Mouse (Mus musculus) heart, adult 2 months (tissue): ENCODE measurements around the gene Zfp809. TPM values are rescaled to one million over a fixed set of nuclear protein-coding genes. Genes with fewer than 3 reads are reported as not detected.
A peak's percentile ranks its signal among the peaks of the same experiment; 100 is the strongest.

Experiments used
- DNase-seq, 2 experiments: peaks; one replicate each; pipeline ENCODE4 v3.0.0; 2021
- H3K27ac ChIP-seq: fragments of 200-600 bp; 2 replicates; pipeline ENCODE4 v1.8.1; 2022
- H3K27me3 ChIP-seq: fragments of 200-500 bp; 2 replicates; pipeline ENCODE4 v1.6.1; 2012; ENCODE audit warnings: mild to moderate bottlenecking, low read length, inconsistent platforms, mixed read lengths; ENCODE audit not compliant: control insufficient read depth, insufficient read depth
- H3K36me3 ChIP-seq: fragments of 200-500 bp; 2 replicates; pipeline ENCODE4 v1.6.1; 2012; ENCODE audit warnings: low read length, inconsistent platforms; ENCODE audit not compliant: control insufficient read depth, insufficient read depth
- H3K4me1 ChIP-seq: fragments of 200-500 bp; 2 replicates; pipeline ENCODE4 v1.6.1; 2011; ENCODE audit warnings: low read length; ENCODE audit not compliant: control insufficient read depth, insufficient read depth
- H3K4me3 ChIP-seq: fragments of 200-600 bp; 2 replicates; pipeline ENCODE4 v1.8.1; 2022
- H3K79me2 ChIP-seq: fragments of 200-500 bp; replicated peaks from 2 replicates; pipeline ENCODE4 v1.6.1; 2012; ENCODE audit warnings: mild to moderate bottlenecking, inconsistent platforms, low read length, moderate library complexity, mixed read lengths; ENCODE audit not compliant: control insufficient read depth, insufficient read depth
- H3K9ac ChIP-seq: fragments of 200-500 bp; 2 replicates; pipeline ENCODE4 v1.6.1; 2012; ENCODE audit warnings: low read depth, mild to moderate bottlenecking, control low read depth, inconsistent platforms, low read length, mixed read lengths
- CTCF ChIP-seq: fragments of 200-600 bp; IDR thresholded peaks from 2 replicates; pipeline ENCODE4 v1.8.1; 2022; ENCODE audit warnings: antibody characterized with exemption, mild to moderate bottlenecking, moderate library complexity
- EP300 ChIP-seq: fragments of 200-500 bp; IDR thresholded peaks from 2 replicates; pipeline ENCODE4 v1.6.1; 2011; ENCODE audit warnings: low read depth, low read length, control low read depth; ENCODE audit not compliant: insufficient read depth
- POLR2A ChIP-seq: fragments of 200-500 bp; IDR thresholded peaks from 2 replicates; pipeline ENCODE4 v1.6.1; 2011; ENCODE audit warnings: mild to moderate bottlenecking, low read depth, low read length, control low read depth; ENCODE audit not compliant: insufficient read depth
- WGBS: fragments of 180-500 bp; shearing (Covaris S2); methylation state at CpG from one replicate; pipeline ENCODE4 v1.1.7; 2018; 5-methylcytosine and 5-hydroxymethylcytosine counted together
- intact Hi-C: fragments of 180-260 bp; cut with DNase I; formaldehyde crosslinking; loops from one replicate; pipeline ENCODE4 v1.15.1; 2025
- long read RNA-seq: library from polyadenylated mRNA; stranded (forward); transcript quantifications from one replicate; pipeline ENCODE4 v2.0.0, GENCODE M21; 2021
- polyA plus RNA-seq: library from polyadenylated mRNA; depleted of rRNA; stranded (reverse); fragments of >200 nt; gene quantifications from 2 replicates; pipeline ENCODE4 v1.2.3, GENCODE M21; 2012; rRNA removed
- total RNA-seq, 2 experiments: library from RNA; stranded (reverse); gene quantifications; 2 replicates each; pipeline ENCODE4 v1.2.3; 2021

Gene Zfp809
- total RNA-seq (10 to 100 TPM; 33.6 to 34.2 TPM), polyA plus RNA-seq (14.8 and 26.6 TPM in 2 replicates)
- long read RNA-seq, partial matches to known transcripts = 1 of 9 reads
- long read RNA-seq, other reads (novel, unspliced or antisense) = 3 of 9 reads

DNA sequence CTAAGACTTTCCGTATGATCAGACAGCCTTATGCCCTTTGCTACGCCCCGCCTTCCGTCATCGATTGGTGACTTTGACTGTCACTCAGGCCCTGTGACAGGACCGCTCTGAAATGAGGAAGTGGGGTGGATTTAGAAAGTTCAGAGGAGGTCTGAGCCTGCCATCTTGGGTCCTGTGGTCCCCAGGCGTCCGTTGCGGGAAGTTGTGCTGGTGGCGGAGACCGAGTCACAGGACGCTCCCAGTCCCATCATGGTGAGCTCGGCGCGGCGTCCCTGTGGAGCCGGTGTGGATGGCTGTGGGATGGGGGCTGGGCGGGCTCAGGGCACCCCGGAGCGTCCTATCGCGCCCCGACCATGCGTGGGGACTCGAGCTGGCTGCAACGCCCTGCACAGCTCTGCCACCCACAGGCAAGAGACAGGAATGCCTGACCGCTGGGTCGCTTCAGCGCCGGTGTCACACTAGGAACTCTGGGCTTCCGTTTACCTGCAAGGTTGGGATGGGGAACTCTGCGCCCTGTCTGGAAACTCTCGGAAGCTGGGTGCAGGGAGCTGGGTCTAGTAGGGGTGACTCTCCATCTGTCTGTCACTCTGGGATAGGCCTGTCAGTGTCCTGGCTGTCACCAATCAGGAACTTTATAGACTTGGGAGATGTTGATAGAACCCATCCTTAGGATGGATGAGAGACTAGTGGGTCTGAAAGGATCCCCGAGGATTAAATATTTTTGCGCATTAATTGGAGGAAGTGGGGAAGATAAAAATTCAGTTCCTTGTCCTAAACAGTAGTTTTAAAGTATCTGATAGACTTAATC lies at the start of gene Zfp809:
Gene Zfp809 (plus strand): TSS at position 134 of the 808 bp plus-strand sequence.
- H3K79me2 ChIP-seq = 0 out of 2 replicates have a peak, but pooled peaks cover 2% of the 10 kb centered on the region
- intact Hi-C loops = loop anchor here (2.0 to 10.0 kb wide), 4 partner anchors 69 to 151 kb away; partner anchors contain the start of genes Gm49318, Pigyl, Zfp653 and Zfp810
- H3K4me3 ChIP-seq = peak within 1 kb of the TSS; percentile 66
- peaks cover 2% of the 10 kb centered on the region for H3K4me1 ChIP-seq
- under 1% methylated on average over 35 of the region's 35 CpGs for WGBS
- no peaks in the 10 kb centered on the region for H3K27me3 ChIP-seq
- peak within 1 kb of the TSS; percentile 85 for H3K9ac ChIP-seq
- H3K36me3 ChIP-seq = no peaks in the 10 kb centered on the region
- peak within 1 kb of the TSS; percentile 95 for H3K27ac ChIP-seq
- peak; percentile 99 to 100 for DNase-seq
- TF ChIP-seq POLR2A = peak; percentile 98
- peak; percentile 92 for TF ChIP-seq CTCF
- TF ChIP-seq EP300 = peak; percentile 78; the same call in 1 of the 2 replicates

DNA sequence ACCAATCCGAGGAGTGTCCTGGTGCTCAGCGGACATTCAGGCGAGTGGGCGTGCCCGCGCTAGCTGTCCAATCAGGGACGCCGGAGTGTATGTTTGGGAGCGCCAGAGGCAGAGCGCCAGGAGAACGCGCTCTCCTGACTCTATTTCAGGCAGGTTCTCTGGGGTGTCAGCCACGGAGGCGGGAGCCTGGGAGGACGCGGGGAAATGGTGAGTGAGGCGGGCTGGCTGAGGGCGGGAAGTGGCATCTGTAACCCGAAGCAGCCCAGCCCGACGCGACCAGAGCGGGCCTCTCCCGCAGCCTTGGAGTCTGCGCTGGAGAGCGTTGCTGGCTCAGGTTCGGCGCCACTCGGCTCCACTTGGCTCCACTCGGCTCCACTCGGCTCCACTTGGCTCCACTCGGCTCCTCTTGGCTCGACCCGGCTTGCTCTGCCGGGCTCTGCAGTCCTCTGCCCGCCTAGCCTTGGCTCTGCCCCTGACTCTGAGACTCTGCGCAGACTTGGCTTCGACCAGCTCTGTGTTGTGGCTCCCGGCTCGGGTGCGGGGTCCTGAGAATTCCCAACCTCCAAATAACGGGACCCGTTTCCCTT lies 37.4 kb upstream of the Zfp809 start, which contains the start of gene Zfp872:
Gene Zfp872 (plus strand): TSS at position 66 of the 587 bp plus-strand sequence.
- intact Hi-C loops = no loop called here
- Histone ChIP-seq H3K9ac (no peak within 1 kb of the TSS), H3K79me2 (no peaks in the 10 kb centered on the region), H3K36me3 (no peaks in the 10 kb centered on the region), H3K27me3 (no peaks in the 10 kb centered on the region), H3K4me1 (no peaks in the 10 kb centered on the region), H3K27ac (no peak within 1 kb of the TSS), H3K4me3 (no peak within 1 kb of the TSS)
- TF ChIP-seq POLR2A = no peak
- peak; percentile 33 to 42 for DNase-seq
- 12% methylated on average over 43 of the region's 43 CpGs for WGBS

DNA sequence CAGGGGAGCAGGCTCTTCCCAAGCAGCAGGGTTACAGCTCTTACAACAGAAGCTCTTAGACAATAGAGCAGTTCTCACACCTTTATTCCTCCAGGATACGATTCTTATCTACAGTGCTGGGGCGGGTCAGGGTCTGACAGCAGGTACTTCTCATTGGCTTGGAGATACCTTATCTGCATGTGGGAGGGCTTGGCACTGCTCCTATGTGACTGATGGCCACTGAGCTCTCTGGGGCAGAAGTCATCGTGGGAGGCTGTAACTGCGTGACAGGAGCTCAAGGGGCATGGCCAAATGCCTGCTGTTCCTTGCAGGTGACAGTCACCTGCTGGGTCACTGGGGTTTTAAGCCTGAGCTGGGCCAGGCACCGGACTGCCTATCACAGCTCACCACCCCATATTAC lies 29.1 kb upstream of the Zfp809 start:
- Histone ChIP-seq H3K27ac (no peak overlapping the region), H3K27me3 (no peaks in the 10 kb centered on the region), H3K4me3 (no peak overlapping the region), H3K36me3 (no peaks in the 10 kb centered on the region), H3K9ac (no peak overlapping the region), H3K79me2 (no peaks in the 10 kb centered on the region), H3K4me1 (no peaks in the 10 kb centered on the region)
- TF ChIP-seq EP300 = no peak
- TF ChIP-seq CTCF = no peak
- TF ChIP-seq POLR2A = no peak
- intact Hi-C loops = no loop called here
- WGBS = 36% methylated on average over 5 of the region's 5 CpGs
- DNase-seq = no peak

DNA sequence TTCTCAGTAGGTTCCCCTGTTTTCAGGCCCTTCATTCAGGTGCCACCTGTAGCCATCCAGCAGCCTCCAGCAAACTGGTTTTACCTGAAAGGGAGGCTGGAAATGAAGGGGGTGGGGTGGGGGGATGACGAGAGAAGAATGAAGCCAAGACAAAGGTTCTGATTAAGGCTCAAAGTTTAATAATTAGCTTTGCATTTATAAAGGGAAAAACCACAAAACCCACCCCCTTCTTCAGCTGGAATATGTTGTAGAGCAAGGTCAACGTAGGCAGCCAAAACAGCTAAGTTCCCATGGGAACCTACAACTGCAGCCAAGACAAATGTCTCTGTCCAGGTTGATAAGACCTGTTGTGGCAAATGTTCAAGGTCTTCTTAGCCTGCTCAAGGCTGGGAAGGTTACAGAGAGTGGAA lies 11.7 kb upstream of the Zfp809 start:
- Histone ChIP-seq H3K4me3 (no peak overlapping the region), H3K27ac (peak overlapping the region; percentile 9; the same call in 1 of the 2 replicates), H3K79me2 (no peaks in the 10 kb centered on the region), H3K9ac (no peak overlapping the region), H3K4me1 (no peaks in the 10 kb centered on the region), H3K36me3 (no peaks in the 10 kb centered on the region), H3K27me3 (no peaks in the 10 kb centered on the region)
- TF ChIP-seq POLR2A = no peak
- TF ChIP-seq CTCF = no peak
- no peak for TF ChIP-seq EP300
- WGBS = 20% methylated on average over 2 of the region's 2 CpGs
- peak in 1 of 2 experiments; percentile 48 for DNase-seq
- intact Hi-C loops = no loop called here

DNA sequence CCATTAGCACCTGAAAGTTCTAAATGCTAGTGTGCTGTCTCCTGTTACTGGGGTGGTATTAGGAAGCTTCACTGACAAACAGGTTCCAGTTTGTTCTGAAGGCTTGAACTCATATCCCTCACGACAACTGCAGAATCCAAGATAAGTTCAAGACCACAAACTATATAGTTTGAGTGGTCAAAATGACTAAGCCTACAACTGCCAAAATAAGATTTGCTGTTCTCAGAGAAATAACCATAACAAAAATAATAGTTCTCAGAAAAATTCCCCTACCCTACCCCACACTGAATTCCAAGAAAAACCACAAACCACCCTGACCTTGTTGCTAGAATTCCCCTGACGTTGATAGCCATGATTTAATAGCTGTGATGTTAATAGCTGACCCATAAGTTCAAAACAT lies 11.0 kb upstream of the Zfp809 start:
- TF ChIP-seq EP300 (no peak), POLR2A (no peak), CTCF (no peak)
- no peaks in the 10 kb centered on the region for H3K36me3 ChIP-seq
- H3K9ac ChIP-seq = no peak overlapping the region
- no peaks in the 10 kb centered on the region for H3K79me2 ChIP-seq
- no peaks in the 10 kb centered on the region for H3K27me3 ChIP-seq
- no peak overlapping the region for H3K27ac ChIP-seq
- H3K4me3 ChIP-seq = no peak overlapping the region
- no peak for DNase-seq
- no peaks in the 10 kb centered on the region for H3K4me1 ChIP-seq
- WGBS = 84% methylated on average over 2 of the region's 2 CpGs
- intact Hi-C loops = no loop called here

DNA sequence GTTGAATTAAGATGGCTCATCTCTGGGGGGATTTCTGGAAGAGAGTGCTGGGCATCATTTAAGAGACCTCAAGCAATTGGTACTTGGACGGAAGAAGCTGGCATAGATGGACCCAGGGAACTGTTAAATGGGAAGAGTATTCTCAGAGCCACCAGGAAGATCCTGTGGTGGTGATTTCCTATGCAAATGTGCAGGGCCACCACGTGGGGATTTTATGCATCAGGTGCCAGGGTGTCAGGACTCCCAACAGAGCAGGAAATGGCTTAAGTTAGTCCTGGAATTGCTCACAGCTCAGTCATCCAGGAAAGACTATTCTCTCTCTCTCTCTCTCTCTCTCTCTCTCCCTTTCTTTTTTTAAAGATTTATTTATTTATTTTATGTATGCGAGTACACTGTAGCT lies 8.8 kb upstream of the Zfp809 start:
- Histone ChIP-seq H3K79me2 (no peaks in the 10 kb centered on the region), H3K4me3 (no peak overlapping the region), H3K27ac (no peak overlapping the region), H3K4me1 (no peaks in the 10 kb centered on the region), H3K36me3 (no peaks in the 10 kb centered on the region), H3K9ac (no peak overlapping the region), H3K27me3 (no peaks in the 10 kb centered on the region)
- no peak for DNase-seq
- intact Hi-C loops = no loop called here
- TF ChIP-seq EP300 (no peak), POLR2A (no peak), CTCF (no peak)
- 53% methylated on average over 3 of the region's 3 CpGs for WGBS
